Mouse (Mus musculus) midbrain, embryonic 15.5 days (tissue): Measurements from ENCODE around the gene Vps16. TPM values are rescaled to one million over a fixed set of nuclear protein-coding genes. Genes with fewer than 3 reads are reported as not detected.

Source experiments
- ATAC-seq: fragments of 200-750 bp; cut with Nextera tagmentation; replicated peaks from 2 replicates; pipeline ENCODE4 v1.8.0; 2017; ENCODE audit warnings: moderate TSS enrichment
- H3K27ac ChIP-seq: fragments of 300-500 bp; sonication (generic); 2 replicates; pipeline ENCODE4 v1.5.1; 2015; ENCODE audit warnings: mild to moderate bottlenecking, inconsistent platforms
- H3K27me3 ChIP-seq: fragments of 300-500 bp; sonication (generic); replicated peaks from 2 replicates; pipeline ENCODE4 v1.6.1; 2015; ENCODE audit warnings: inconsistent platforms
- H3K36me3 ChIP-seq: fragments of 300-500 bp; sonication (generic); replicated peaks from 2 replicates; pipeline ENCODE4 v1.6.1; 2015; ENCODE audit warnings: inconsistent platforms
- H3K4me1 ChIP-seq: fragments of 300-500 bp; sonication (generic); 2 replicates; pipeline ENCODE4 v1.6.1; 2015; ENCODE audit warnings: inconsistent platforms
- H3K4me2 ChIP-seq: fragments of 300-500 bp; sonication (generic); 2 replicates; pipeline ENCODE4 v1.6.1; 2015; ENCODE audit warnings: inconsistent platforms, mild to moderate bottlenecking, moderate library complexity
- H3K4me3 ChIP-seq: fragments of 300-500 bp; sonication (generic); 2 replicates; pipeline ENCODE4 v1.5.1; 2015; ENCODE audit warnings: mild to moderate bottlenecking, inconsistent platforms
- H3K9ac ChIP-seq: fragments of 300-500 bp; sonication (generic); 2 replicates; pipeline ENCODE4 v1.6.1; 2015; ENCODE audit warnings: mild to moderate bottlenecking, inconsistent platforms
- H3K9me3 ChIP-seq: fragments of 300-500 bp; sonication (generic); 2 replicates; pipeline ENCODE4 v1.6.1; 2016; ENCODE audit warnings: inconsistent platforms
- WGBS: fragments of 180-500 bp; shearing (Covaris S2); methylation state at CpG from one replicate; pipeline ENCODE4 v1.1.7; 2015; ENCODE audit warnings: mixed read lengths; 5-methylcytosine and 5-hydroxymethylcytosine counted together
- polyA plus RNA-seq: library from polyadenylated mRNA; unstranded; fragments of >200 nt; fragmentation: Nextera tagmentation; extraction: Ambion mirVana; gene quantifications from 2 replicates; pipeline ENCODE4 v1.2.1, GENCODE M21; 2015

Vps16 gene
- polyA plus RNA-seq, 1 experiment from 2014 or later: 108 TPM

- H3K36me3 ChIP-seq: no peaks in the 10 kb centered on the region
- no peaks in the 10 kb centered on the region for H3K4me1 ChIP-seq
- no peak for ATAC-seq
- H3K27me3 ChIP-seq: no peaks in the 10 kb centered on the region
- WGBS: 85% methylated on average over 6 of the region's 6 CpGs
- no peak overlapping the region for H3K27ac ChIP-seq
- no peaks in the 10 kb centered on the region for H3K9me3 ChIP-seq
- H3K4me3 ChIP-seq: no peak overlapping the region
- H3K4me2 ChIP-seq: no peak overlapping the region
- no peak overlapping the region for H3K9ac ChIP-seq
Measured at GRCm38 (mm10) chr2:130476666-130477297, 52.6 kb downstream of the Vps16 start.

- Histone ChIP-seq H3K4me1 (no peaks in the 10 kb centered on the region), H3K4me3 (no peak overlapping the region), H3K9me3 (no peaks in the 10 kb centered on the region), H3K27me3 (no peaks in the 10 kb centered on the region), H3K4me2 (no peak overlapping the region), H3K9ac (no peak overlapping the region), H3K27ac (no peak overlapping the region), H3K36me3 (no peaks in the 10 kb centered on the region)
- WGBS: 95% methylated on average over 4 of the region's 4 CpGs
- no peak for ATAC-seq
Measured at GRCm38 (mm10) chr2:130482177-130482576, 58.0 kb downstream of the Vps16 start.

- no peaks in the 10 kb centered on the region for H3K9me3 ChIP-seq
- no peak for ATAC-seq
- no peaks in the 10 kb centered on the region for H3K36me3 ChIP-seq
- WGBS: 55% methylated on average over 3 of the region's 3 CpGs
- no peaks in the 10 kb centered on the region for H3K27me3 ChIP-seq
- H3K27ac ChIP-seq: no peak overlapping the region
- no peak overlapping the region for H3K4me2 ChIP-seq
- H3K9ac ChIP-seq: no peak overlapping the region
- H3K4me1 ChIP-seq: no peaks in the 10 kb centered on the region
- no peak overlapping the region for H3K4me3 ChIP-seq
Measured at GRCm38 (mm10) chr2:130482700-130483099, 58.6 kb downstream of the Vps16 start.

- H3K27me3 ChIP-seq: no peaks in the 10 kb centered on the region
- WGBS: 97% methylated on average over 1 of the region's 1 CpGs
- H3K4me2 ChIP-seq: no peak overlapping the region
Measured at GRCm38 (mm10) chr2:130484206-130484605, 60.1 kb downstream of the Vps16 start.

GRCm38 (mm10) chr2:130488002-130488401 lies 63.9 kb downstream of the Vps16 start:
- Histone ChIP-seq H3K36me3 (no peaks in the 10 kb centered on the region), H3K4me2 (no peak overlapping the region), H3K4me3 (no peak overlapping the region), H3K27ac (no peak overlapping the region), H3K4me1 (0 out of 2 replicates have a peak, but pooled peaks cover 4% of the 10 kb centered on the region), H3K27me3 (no peaks in the 10 kb centered on the region), H3K9ac (no peak overlapping the region), H3K9me3 (no peaks in the 10 kb centered on the region)
- 52% methylated on average over 2 of the region's 2 CpGs for WGBS
- ATAC-seq: no peak

More at GRCm38 (mm10) chr2:130484206-130484605, 60.1 kb downstream of the Vps16 start:
- H3K9me3 ChIP-seq: no peaks in the 10 kb centered on the region
- H3K36me3 ChIP-seq: no peaks in the 10 kb centered on the region
- H3K4me1 ChIP-seq: no peaks in the 10 kb centered on the region
- H3K4me3 ChIP-seq: no peak overlapping the region
- no peak for ATAC-seq
- no peak overlapping the region for H3K9ac ChIP-seq
- no peak overlapping the region for H3K27ac ChIP-seq

- ATAC-seq: no peak
- no peak overlapping the region for H3K4me3 ChIP-seq
- H3K27me3 ChIP-seq: no peaks in the 10 kb centered on the region
- WGBS: 92% methylated on average over 4 of the region's 4 CpGs
- no peaks in the 10 kb centered on the region for H3K36me3 ChIP-seq
- H3K4me2 ChIP-seq: no peak overlapping the region
- no peak overlapping the region for H3K9ac ChIP-seq
- H3K4me1 ChIP-seq: 0 out of 2 replicates have a peak, but pooled peaks cover 4% of the 10 kb centered on the region
- H3K27ac ChIP-seq: no peak overlapping the region
- H3K9me3 ChIP-seq: no peaks in the 10 kb centered on the region
Measured at GRCm38 (mm10) chr2:130488600-130488999, 64.5 kb downstream of the Vps16 start.

GRCm38 (mm10) chr2:130491162-130491561 lies 67.0 kb downstream of the Vps16 start:
- H3K36me3 ChIP-seq: no peaks in the 10 kb centered on the region
- no peaks in the 10 kb centered on the region for H3K9me3 ChIP-seq
- no peak overlapping the region for H3K4me2 ChIP-seq
- 11% methylated on average over 4 of the region's 4 CpGs for WGBS
- ATAC-seq: peak; percentile 48; the same call in 1 of the 2 replicates
- peaks cover 10% of the 10 kb centered on the region; the same call in 1 of the 2 replicates for H3K4me1 ChIP-seq
- no peak overlapping the region for H3K9ac ChIP-seq
- peak overlapping the region; percentile 66 for H3K27ac ChIP-seq
- H3K4me3 ChIP-seq: no peak overlapping the region
- no peaks in the 10 kb centered on the region for H3K27me3 ChIP-seq

- ATAC-seq: peak; percentile 47
- Histone ChIP-seq H3K4me3 (no peak overlapping the region), H3K27me3 (no peaks in the 10 kb centered on the region), H3K36me3 (no peaks in the 10 kb centered on the region), H3K4me1 (peaks cover 13% of the 10 kb centered on the region; the same call in 1 of the 2 replicates), H3K27ac (peak overlapping the region; percentile 66), H3K9ac (no peak overlapping the region), H3K4me2 (no peak overlapping the region), H3K9me3 (no peaks in the 10 kb centered on the region)
- WGBS: 4% methylated on average over 7 of the region's 7 CpGs
Measured at GRCm38 (mm10) chr2:130491587-130491986, 67.4 kb downstream of the Vps16 start.

Other genes with a start within 250 kb of the Vps16 start
- gene Snrpb, start 244.9 kb upstream of the Vps16 start, polyA plus RNA-seq: 313 and 342 TPM in 2 replicates
- gene Tmc2, start 229.1 kb upstream of the Vps16 start, polyA plus RNA-seq: not detected in 2 replicates
- 237 and 244 TPM in 2 replicates for gene Nop56, start 149.9 kb upstream of the Vps16 start, polyA plus RNA-seq
- 184 and 188 TPM in 2 replicates for gene Idh3b, start 139.8 kb upstream of the Vps16 start, polyA plus RNA-seq
- 5.8 and 6.3 TPM in 2 replicates for gene Ebf4, start 129.2 kb upstream of the Vps16 start, polyA plus RNA-seq
- gene Cpxm1, start 26.8 kb upstream of the Vps16 start, polyA plus RNA-seq: 21.2 and 27.5 TPM in 2 replicates
- gene Gm28372, start 19.1 kb upstream of the Vps16 start, polyA plus RNA-seq: 0.28 and 0.29 TPM in 2 replicates
- gene 1700020A23Rik, start 19.1 kb upstream of the Vps16 start, polyA plus RNA-seq: 0.69 TPM in 1 of 2 replicates, not detected in the other
- gene Tmem239, start 17.9 kb upstream of the Vps16 start, polyA plus RNA-seq: 0.22 TPM in 1 of 2 replicates, not detected in the other
- gene Pced1a, start 362 bp downstream of the Vps16 start, polyA plus RNA-seq: 13.4 and 16.1 TPM in 2 replicates
- gene Ptpra, start 25.9 kb downstream of the Vps16 start, polyA plus RNA-seq: 136 and 142 TPM in 2 replicates
- gene Mrps26, start 139.4 kb downstream of the Vps16 start, polyA plus RNA-seq: 97.0 and 105 TPM in 2 replicates
- gene Oxt, start 151.8 kb downstream of the Vps16 start, polyA plus RNA-seq: 0.38 and 0.86 TPM in 2 replicates
- 54.5 and 81.6 TPM in 2 replicates for gene Avp, start 158.2 kb downstream of the Vps16 start, polyA plus RNA-seq
- gene Fastkd5, start 205.7 kb downstream of the Vps16 start, polyA plus RNA-seq: 10.9 and 11.2 TPM in 2 replicates
- 10.0 and 11.6 TPM in 2 replicates for gene Ubox5, start 205.7 kb downstream of the Vps16 start, polyA plus RNA-seq
- gene Lzts3, start 218.5 kb downstream of the Vps16 start, polyA plus RNA-seq: 17.4 and 17.9 TPM in 2 replicates
- 69.4 and 71.0 TPM in 2 replicates for gene Ddrgk1, start 240.3 kb downstream of the Vps16 start, polyA plus RNA-seq
- 130 and 133 TPM in 2 replicates for gene Itpa, start 243.3 kb downstream of the Vps16 start, polyA plus RNA-seq